Mouse (Mus musculus): ENCODE measurements at regions not wholly inside any gene's neighbourhood (a gene's known extent, or its start where the extent isn't known, plus 50 kb on each side); places are given as distances from the start of the nearest gene placed in this dataset.
A peak's percentile ranks its signal among the peaks of the same experiment; 100 is the strongest.
"Not testable (repeated sequence)": the region's sequence is repeated elsewhere in the genome, so short reads cannot be mapped to it uniquely, and the experiment has no call there.

GRCm38 (mm10) chr12:46636888-46637287 lies 181.8 kb downstream of the Nova1 start:
- DNase-seq (ENCODE audit: low spot score), result no peak

GRCm38 (mm10) chr12:46635125-46635772 lies 183.5 kb downstream of the Nova1 start:
- DNase-seq (ENCODE audit: low spot score), result peak; percentile 12

DNA sequence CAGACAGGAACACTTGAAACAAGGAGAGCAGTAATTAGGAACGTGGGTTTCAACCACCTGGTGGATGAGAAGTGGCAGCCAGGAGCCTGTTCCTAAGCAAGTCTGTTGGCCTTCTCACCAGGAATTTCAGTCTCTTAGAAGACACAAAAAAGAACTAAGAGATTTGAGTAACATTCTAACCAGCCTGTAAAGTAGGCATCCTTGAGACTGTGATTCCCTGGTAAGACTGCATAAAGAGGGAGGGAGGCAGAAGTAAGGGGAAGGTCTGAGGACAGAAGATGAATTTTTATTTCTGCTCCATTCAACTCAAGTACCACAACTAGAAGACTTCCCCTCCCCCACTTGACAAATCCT lies 184.0 kb downstream of the Nova1 start:
- DNase-seq (ENCODE audit: low spot score), result no peak

GRCm38 (mm10) chr12:46632384-46632783 lies 186.3 kb downstream of the Nova1 start:
- DNase-seq (ENCODE audit: low spot score), result not testable (repeated sequence)

DNA sequence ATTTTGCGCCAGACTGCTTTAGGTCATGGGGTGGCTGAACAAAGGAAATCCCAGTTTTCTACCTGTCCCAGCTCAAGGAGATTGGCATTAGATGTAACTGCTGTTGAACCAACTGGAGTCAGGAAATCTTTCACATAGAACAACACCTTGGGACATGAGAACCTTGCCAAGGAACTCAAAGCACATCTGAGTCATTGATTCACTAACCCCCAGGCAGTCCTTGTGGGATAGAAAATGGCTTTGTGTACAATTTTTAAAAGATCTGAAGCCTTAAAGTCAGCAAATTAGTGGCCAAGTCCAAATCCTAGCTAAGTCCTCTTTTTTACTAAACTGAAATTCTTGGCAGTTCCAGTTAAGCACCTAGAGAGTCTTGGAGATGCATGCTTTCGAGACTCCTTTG lies 191.4 kb downstream of the Nova1 start:
- no peak for DNase-seq (ENCODE audit: low spot score)

- DNase-seq (ENCODE audit: low spot score), result no peak
Measured at GRCm38 (mm10) chr12:46611439-46611838, 207.3 kb downstream of the Nova1 start.

DNA sequence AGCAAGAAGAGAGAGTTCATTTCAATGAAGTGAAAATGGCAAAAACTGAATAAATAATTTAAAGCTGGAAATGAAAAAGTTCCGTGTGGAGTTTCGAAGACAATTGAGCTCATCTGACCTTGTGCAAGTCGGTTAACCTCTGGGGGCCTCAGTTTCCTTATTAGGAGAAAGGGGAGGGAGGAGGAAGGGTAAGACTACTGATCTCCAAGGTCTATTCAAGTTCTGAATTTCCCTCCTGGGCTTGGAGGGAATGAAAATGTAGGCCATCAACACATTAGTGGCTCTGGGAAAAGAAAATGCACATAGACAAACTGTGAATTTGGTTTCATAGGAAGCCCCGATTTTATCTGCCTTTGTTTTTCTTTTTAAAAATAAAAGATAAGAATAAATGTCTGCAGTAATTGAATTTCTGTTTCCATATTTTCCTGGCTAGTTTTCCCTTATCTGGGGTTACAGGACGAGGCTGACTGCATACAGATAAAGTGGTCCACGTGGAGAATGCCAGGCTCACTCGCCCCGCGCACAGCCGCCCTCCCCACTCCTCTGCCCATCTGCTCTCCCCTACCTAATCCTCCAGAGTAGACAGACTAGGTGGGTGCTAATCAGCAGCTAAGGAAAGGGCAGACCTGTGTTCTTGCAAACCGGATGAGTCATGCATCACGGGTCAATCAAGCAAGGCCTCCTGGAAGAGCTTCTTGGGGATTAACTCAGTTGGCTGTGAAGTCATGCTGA lies 209.0 kb downstream of the Nova1 start:
- DNase-seq (ENCODE audit: low spot score), result no peak

DNA sequence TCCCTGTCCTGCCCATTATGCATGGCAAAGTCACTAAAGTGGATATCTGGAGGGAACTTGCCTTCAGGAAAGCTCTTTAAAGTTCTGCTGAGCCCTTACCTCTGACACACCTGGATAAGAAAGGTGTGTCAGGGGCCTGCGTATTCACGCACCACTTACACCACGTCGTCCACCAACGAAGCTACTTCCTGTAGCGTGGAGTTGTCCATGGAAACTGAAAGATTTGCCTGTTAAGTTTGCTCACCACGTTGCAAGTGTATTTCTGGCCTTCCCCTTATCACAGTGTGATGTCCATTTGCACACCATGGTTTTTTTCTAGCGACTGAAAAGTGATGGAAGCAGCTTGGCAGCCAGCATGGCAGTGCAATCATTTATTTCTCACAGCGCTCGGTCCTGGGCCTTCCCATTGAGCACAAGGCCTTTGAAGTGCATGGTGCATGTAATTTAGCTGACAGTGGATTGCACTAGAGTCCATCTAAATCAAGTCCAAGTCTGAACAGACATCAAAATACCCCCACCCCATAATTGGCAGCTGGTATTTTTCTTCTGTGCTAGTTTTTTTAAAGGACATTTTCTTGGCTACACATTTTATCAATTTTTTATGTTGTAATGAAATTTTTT lies 210.3 kb downstream of the Nova1 start:
- no peak for DNase-seq (ENCODE audit: low spot score)

- no peak for DNase-seq (ENCODE audit: low spot score)
Measured at GRCm38 (mm10) chr12:46597200-46597599, 221.5 kb downstream of the Nova1 start.

DNA sequence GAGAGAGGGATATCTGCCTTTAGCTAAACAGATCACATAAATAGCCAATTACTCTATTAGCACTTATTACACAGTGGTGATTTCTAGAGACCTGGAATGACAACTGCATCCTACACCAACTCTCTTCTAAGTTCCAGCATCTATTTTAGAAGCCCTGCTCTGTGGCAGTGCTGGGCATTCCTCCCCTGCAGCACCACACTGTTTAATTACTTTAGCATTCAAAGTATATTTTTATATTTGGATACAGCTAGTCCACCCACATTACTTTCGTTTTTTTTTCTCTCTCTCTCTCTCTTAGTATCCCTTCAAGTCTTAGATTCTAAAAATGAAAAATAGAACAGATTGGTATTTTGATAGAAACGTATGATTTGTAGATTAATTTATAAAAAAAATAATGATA lies 250.1 kb downstream of the Nova1 start:
- no peak for DNase-seq (ENCODE audit: low spot score)

- no peak for DNase-seq (ENCODE audit: low spot score)
Measured at GRCm38 (mm10) chr12:46566324-46566723, 252.4 kb downstream of the Nova1 start.

DNA sequence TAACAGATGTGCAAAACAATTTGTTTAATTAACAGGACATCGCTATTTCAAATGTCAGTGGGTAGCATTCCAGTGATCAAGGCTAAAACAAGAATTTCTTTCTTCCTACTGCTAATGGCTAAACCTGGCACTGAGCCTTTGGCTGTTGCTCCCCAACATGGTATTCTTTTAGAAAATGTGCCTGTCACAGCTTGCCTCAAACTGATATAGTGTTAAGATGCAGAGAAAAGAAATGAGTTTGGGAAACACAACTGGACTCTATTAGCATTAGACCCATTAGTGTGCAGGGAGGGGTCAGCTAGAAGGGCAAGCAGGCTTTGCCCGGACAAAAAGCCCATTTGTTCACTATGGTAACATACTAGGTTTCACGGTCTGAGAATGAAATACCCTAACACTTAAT lies 297.8 kb downstream of the Nova1 start:
- DNase-seq (ENCODE audit: low spot score), result no peak

- no peak for DNase-seq (ENCODE audit: low spot score)
Measured at GRCm38 (mm10) chr12:46507829-46508228, 310.9 kb downstream of the Nova1 start.

DNA sequence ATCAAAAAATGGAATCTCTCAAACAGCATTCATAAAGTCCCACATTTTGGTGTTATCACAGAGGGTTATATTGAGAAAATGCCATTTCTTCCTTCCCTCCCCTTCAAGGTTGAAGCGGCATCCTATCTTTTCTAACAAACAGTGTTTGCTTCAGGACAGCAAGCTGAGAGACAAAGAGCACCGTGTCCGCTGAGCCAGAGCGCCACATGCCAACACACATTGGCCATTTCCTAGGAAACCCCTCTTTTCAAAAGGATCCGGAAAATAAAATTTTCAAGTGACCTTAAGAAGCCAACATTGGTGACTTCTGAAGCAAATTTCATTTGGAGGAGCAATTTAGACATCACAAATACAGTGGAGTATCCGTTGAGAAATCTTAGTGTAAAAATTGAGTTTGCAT lies 326.3 kb downstream of the Nova1 start:
- DNase-seq (ENCODE audit: low spot score), result no peak

DNA sequence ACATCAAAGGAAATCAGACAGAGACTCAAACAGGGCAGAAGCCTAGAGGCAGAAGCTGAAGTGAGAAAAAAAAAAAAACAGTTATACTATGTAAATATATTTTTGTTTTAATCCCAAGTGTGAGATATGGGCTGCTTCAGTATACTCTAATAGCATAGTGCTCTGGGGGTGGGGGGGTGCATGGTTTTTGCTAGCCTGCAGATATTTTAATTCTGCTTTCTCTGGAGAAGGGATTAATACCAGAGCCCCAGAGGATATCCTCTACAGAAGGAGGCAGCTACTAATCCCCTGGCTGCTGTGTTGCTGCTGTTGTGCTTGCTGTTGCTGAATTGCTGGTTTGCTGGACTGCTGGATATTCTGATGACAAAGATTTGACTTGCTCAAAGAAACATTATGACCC lies 367.8 kb downstream of the Nova1 start:
- DNase-seq (ENCODE audit: low spot score), result no peak

GRCm38 (mm10) chr12:46444644-46445313 lies 373.9 kb downstream of the Nova1 start:
- no peak for DNase-seq (ENCODE audit: low spot score)

- no peak for DNase-seq (ENCODE audit: low spot score)
Measured at GRCm38 (mm10) chr12:46419591-46419990, 399.1 kb downstream of the Nova1 start.

DNA sequence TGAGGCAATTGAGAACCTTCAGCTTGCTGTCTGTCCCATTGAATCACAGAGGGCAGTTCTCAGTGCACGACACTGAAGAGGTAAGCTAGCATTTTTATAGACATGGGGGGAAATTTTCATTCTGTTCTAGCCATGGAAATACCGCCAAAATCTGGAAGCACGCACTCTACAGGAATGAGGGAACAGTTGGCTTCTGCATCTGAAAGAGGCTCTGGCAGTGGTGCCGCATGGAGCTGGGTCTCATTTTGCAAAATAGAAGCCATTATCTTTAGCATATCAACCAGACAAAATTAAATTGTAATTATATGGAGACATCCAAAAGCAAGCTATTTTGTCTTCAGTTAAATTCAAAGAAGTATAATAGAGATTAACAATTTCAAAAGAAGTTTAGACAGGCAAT lies 399.7 kb downstream of the Nova1 start:
- no peak for DNase-seq (ENCODE audit: low spot score)

DNA sequence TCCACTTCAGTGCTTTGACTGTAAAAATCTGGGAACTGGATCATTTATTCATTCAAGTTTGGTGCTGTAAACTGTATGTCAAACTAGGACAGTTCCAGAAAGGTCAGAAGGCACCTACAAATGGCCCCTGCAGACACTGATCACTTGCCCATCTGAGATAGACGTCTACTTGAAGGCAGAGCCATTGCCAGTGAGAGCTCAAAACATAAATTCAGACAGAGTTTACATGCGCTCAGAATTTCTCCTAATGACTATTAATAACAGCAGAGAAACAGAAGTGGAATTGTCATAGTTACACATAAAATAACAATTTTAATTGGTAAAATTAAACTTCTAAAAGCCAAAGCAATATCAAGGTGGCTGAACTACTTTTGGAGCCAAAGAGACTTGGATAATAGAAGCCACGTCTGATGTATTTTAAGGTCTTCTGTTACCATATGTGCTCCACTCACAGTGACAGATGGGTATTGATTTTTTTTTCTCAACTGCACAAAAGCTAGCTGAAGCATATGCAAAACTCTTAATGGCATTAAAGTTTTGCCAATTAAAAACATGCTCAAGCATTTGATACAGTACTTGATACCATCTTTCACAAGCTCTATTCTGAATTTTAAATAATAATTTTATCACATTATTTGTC lies 401.8 kb downstream of the Nova1 start:
- DNase-seq (ENCODE audit: low spot score), result no peak

- no peak for DNase-seq (ENCODE audit: low spot score)
Measured at GRCm38 (mm10) chr12:46416250-46416649, 402.5 kb downstream of the Nova1 start.

- DNase-seq (ENCODE audit: low spot score), result no peak
Measured at GRCm38 (mm10) chr12:46405674-46406073, 413.1 kb downstream of the Nova1 start.

DNA sequence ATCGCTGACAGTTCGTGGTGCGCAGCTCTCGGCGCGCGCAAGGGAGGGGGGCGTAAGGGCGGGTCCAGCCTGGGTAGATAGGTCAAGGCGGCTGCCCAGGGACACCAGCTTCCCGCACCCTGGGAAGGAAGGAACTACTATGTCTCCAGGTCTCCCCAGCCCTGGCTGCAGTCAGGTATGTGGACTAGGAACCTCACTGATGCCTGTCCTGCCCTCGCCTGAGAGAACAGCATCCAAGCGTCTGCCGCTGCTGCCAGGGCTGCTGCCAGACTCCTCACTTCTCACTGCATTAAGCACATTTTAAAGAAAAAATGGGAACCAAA lies 419.1 kb downstream of the Nova1 start:
- DNase-seq (ENCODE audit: low spot score), result no peak

Measured in heart, adult 8-10 months (tissue).